Mouse (Mus musculus) ovary, postnatal 36 days (tissue): ENCODE results near the gene Cherp.

Experiments used
- DNase-seq: peaks from one replicate; pipeline ENCODE4 v3.0.0; 2022; ENCODE audit warnings: low spot score, mixed read lengths

The Cherp gene

GRCm38 (mm10) chr8:72474826-72475546, at the start of gene Cherp:
Cherp (minus strand) TSS chr8:72475226.
- peak; percentile 97 for DNase-seq

DNA sequence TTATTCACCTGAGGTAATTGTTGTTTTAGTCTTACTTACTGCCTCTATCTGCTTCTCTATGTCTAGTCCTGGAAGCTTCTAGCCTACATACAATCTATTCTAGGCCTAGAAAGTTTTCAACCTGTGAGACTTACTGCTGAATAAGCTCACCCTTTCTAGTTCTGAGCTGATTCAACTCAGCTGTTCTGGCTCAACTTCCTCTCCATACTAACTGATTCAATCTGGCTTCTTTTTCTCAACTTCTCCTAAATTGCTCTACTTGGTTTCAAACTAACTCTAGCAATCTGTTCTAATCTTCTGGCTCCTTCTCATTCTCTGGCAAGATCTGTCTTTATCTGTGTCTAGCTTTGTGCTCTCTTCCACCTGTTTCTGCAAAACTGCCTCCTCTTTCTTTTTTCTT, 46.9 kb upstream of the Cherp start:
- no peak for DNase-seq

DNA sequence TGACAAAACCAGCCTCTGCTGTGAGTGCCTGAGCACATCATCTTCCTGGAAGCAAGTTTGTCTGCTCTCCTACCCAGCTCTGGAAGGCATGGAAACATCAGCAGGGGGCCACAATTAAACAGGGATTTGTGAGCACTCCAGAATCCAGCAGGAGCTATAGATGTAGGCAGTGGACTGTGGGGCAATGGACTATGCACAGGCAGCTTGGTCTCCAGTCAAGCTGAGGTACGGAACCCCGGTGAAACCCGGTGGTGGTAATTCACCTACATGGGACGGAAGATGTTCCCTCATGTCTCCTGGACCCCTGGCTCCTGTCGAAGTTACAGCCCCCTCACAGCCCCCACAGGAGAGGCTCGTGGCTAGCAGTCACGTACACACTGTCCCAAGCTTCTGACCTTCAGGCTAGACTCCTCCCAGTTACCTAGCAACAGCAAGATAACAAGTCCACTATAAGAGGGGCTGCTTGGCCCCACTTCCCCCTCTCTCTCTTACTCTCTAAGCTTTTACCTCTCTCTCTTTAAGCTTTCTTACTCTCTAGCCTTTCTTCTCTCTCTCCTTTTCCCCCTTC, 42.5 kb upstream of the Cherp start:
- no peak for DNase-seq

DNA sequence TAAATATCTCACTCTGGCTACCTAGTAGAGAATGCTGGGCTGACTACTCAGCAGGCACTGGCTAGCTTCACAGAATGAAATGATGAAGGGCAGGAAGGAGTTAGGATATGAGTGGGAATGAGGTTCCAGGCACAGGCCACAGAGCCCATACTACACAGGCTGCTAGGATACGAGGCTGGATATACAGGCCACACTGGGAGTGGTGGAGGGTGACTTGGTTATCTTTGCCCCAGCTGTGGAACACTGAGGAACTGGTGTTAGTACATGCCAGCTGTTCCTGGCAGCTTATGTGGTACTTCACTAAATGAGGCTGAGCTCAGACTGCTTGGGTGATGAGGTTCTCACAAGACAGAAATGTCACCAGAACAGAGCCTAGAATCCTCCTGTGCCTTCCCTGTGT, 38.1 kb upstream of the Cherp start:
- no peak for DNase-seq

DNA sequence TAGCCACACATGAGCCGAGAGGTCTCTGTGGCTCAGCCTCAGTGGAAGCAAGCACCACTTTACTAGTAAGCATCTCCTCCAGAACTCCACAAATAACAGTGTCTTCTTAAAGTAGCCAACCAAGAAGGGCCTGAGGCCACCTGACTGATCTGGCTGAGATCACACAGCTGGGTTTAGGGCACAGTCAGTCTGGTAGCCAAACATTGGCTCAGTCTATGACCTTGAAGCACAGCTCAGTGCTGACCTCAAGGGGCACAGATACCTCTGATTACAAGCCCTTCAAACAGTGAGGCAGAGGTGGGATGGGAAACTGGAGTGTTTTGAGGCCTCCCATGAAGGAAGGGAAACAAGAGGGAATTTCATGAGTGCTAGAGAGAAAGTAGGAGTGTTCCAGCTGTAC, 37.6 kb upstream of the Cherp start:
- DNase-seq, result no peak

- no peak for DNase-seq
Measured at GRCm38 (mm10) chr8:72507505-72507904, 32.5 kb upstream of the Cherp start.

- DNase-seq, result no peak
Measured at GRCm38 (mm10) chr8:72504637-72505314, 29.8 kb upstream of the Cherp start.

DNA sequence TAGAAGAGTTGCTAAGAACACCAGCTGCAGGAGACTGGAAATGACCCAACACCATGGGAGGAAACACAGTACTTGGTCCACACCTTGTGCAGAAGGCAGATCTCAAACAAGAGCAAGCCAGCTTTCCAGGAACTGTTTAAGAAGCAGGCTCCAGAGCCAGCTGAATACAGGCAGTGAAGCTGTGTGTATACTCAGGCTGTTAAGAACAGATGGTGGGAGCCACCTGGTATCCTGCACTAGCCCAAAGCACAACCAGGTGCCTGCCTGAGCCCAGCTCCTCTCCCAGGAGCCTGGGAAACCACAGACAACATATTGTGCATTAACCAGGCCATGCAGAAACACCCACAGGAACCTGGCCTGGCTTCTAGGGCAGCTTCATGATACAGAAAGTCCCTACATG, 29.1 kb upstream of the Cherp start:
- no peak for DNase-seq

DNA sequence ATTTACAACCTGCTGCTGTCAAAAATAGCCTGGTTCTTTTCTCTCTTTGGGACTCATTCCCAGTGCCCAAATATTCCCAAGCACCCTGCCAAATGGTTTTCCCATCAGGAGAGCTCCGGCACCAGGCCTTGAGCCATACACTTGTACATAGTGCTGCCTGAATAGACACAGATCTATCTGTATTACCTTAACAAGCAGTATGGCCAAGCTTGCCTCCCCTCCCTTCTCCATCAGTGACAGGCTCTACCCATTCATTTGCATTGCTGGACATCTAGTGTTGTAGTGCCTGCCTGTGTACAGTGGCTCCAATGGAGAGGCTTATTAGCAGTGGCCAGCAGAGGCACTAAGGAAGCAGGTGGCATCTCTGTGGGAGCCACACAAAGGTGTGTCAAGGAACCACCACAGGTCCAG, 25.5 kb upstream of the Cherp start:
- no peak for DNase-seq

DNA sequence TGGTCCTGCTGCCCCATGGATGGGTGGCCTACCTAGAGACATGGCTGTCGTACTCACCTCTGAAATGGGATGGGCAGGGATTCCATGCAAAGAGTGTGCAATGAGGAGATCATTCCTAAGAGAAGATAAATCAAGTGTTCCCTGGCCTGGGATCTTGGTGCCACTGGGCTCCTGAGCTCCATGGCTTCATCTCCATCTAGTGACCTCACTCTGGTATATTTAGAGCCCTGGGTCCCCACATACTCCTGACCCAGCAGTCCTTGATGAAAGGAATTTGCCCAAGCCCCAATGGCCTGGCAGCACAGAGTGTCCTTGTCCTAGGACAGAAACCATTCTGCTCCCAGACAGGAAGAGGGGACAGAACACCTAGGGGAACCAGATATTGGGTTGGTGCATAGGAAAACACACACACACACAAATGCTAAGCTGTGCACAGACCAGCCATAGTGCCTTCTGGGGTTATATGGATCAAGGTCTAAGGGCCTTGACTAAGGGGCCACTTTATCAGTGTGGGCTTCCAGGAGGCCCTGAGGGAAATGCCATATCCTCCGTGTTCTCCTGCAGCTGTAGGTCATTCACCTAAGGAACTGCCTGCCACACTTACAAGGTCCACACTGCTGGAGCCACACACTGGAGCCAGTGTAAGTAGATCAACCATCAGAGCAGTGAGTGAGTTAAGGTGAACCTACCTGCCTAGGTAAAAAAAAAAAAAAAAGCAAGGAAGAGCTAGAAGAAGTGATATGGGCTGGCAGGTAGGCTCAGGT, 24.7 kb upstream of the Cherp start:
- DNase-seq, result no peak

- no peak for DNase-seq
Measured at GRCm38 (mm10) chr8:72498527-72498926, 23.5 kb upstream of the Cherp start.

DNA sequence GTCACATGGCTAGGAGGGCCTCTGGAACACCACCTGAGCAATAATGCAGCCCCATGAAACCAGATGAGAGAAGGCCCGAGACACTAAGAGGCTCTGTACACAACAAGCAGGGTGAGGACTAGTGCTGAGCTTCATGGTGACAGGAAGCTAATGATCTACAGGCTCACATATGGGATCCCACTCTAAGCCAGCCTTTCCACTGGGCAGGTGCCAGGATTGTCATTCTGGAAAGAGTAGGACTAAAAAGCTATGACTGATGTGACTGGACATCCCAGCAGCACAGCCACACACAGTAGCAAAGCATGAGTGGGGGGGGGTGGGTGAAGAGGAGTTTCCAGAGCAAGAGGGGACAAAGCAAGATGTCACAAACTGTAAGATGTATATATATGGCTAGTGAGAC, 22.9 kb upstream of the Cherp start:
- no peak for DNase-seq

DNA sequence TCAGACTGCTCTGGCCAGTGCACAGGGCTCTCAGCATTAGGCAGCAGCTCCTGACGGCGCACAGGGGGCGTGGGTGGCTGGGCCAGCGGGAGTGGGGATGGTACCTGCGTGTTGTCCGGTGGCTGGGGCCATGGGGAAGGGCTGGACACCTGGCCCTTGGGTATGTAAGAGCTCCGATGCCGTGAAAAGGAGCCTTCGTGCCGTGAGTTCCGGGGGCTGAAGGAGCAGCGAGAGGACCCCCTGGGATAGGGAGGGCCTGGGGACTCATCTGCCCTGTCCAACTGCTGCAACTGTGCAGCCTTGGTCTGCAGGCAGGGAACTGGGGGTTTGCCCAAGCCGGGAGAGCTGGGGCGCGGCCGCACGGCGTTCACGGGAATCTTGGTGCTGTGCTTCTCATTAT, 21.2 kb upstream of the Cherp start:
- no peak for DNase-seq

- no peak for DNase-seq
Measured at GRCm38 (mm10) chr8:72495411-72496111, 20.5 kb upstream of the Cherp start.

GRCm38 (mm10) chr8:72493381-72493780, 18.4 kb upstream of the Cherp start:
- no peak for DNase-seq

- peak; percentile 100 for DNase-seq
Measured at GRCm38 (mm10) chr8:72492622-72493081, 17.6 kb upstream of the Cherp start.

- no peak for DNase-seq
Measured at GRCm38 (mm10) chr8:72491680-72492621, 16.9 kb upstream of the Cherp start, which contains the start of gene Slc35e1. Slc35e1 (minus strand) TSS chr8:72492614.

GRCm38 (mm10) chr8:72491017-72491416, 16.0 kb upstream of the Cherp start:
- DNase-seq, result no peak

GRCm38 (mm10) chr8:72487014-72487413, 12.0 kb upstream of the Cherp start:
- no peak for DNase-seq

DNA sequence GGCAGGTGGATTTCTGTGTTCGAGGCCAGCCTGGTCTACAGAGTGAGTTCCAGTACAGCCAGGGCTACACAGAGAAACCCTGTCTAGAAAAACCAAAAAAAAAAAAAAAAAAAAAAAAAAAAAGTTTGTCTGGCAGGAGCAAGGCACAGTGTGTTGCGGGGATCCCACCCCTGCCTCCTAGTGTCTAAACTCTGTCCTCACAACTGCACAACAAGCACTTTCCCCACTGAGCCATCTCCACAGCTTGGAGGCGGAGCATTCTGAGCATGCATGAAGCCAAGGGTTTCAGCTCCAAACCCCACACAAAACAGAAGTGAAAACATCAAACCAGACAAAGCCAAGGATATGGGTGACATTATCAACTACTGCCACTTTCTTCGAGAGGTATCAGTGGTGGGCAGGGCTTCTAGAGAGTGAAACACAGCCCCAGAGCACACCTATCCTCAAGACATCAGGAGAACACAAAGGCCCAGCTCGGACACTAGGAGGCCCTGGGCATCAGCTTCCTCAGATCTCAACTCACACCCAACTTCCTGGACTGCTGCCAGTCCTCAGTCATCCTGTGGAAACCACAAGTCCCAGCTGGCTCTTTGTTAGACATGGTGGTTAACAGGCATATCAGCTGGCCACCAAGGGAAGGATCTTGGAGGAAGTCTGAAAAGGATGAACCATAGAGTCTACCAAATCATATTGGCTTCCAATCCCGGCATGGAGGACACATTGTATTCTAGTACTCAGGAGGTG, 10.6 kb upstream of the Cherp start:
- DNase-seq, result no peak
